Mouse (Mus musculus): ENCODE data around the gene Eml6. TPM values are rescaled to one million over a fixed set of nuclear protein-coding genes. Genes with fewer than 3 reads are reported as not detected.
A peak's percentile ranks its signal among the peaks of the same experiment; 100 is the strongest.
"Not testable (repeated sequence)": the region's sequence is repeated elsewhere in the genome, so short reads cannot be mapped to it uniquely, and the experiment has no call there.

Eml6 gene
- polyA plus RNA-seq, 1 experiment from 2014 or later = 1.8 TPM

GRCm38 (mm10) chr11:29877280-29877679, 148.6 kb downstream of the Eml6 start:
- no peaks in the 10 kb centered on the region for H3K4me1 ChIP-seq (ENCODE audit: control insufficient read depth, insufficient read depth, low read length)
- H3K27me3 ChIP-seq (replicated peaks; ENCODE audit: control insufficient read depth, insufficient read depth, low read length) = no peaks in the 10 kb centered on the region
- H3K36me3 ChIP-seq (ENCODE audit: control insufficient read depth, insufficient read depth, low read length) = no peaks in the 10 kb centered on the region
- H3K9ac ChIP-seq (ENCODE audit: low read depth, low read length) = no peak overlapping the region
- no peak overlapping the region for H3K4me2 ChIP-seq (ENCODE audit: low read depth, low read length)
- no peak for ATAC-seq (ENCODE audit: low read depth)
- 56% methylated on average over 3 of the region's 3 CpGs for WGBS
- DNase-seq (ENCODE audit: low spot score) = no peak
- 0 out of 2 replicates have a peak, but pooled peaks cover 2% of the 10 kb centered on the region for H3K9me3 ChIP-seq (ENCODE audit: control insufficient read depth, low read length)
- no peak overlapping the region for H3K27ac ChIP-seq (replicated peaks; ENCODE audit: low read depth, low read length)
- no peak overlapping the region for H3K4me3 ChIP-seq (ENCODE audit: low read depth, low read length)

GRCm38 (mm10) chr11:29874781-29875180, 151.1 kb downstream of the Eml6 start:
- not testable (repeated sequence) for H3K36me3 ChIP-seq (ENCODE audit: control insufficient read depth, insufficient read depth, low read length); H3K9me3 ChIP-seq (ENCODE audit: control insufficient read depth, low read length); DNase-seq (ENCODE audit: low spot score); H3K9ac ChIP-seq (ENCODE audit: low read depth, low read length); ATAC-seq (ENCODE audit: low read depth); H3K27ac ChIP-seq (replicated peaks; ENCODE audit: low read depth, low read length); H3K27me3 ChIP-seq (replicated peaks; ENCODE audit: control insufficient read depth, insufficient read depth, low read length); H3K4me2 ChIP-seq (ENCODE audit: low read depth, low read length); H3K4me1 ChIP-seq (ENCODE audit: control insufficient read depth, insufficient read depth, low read length); H3K4me3 ChIP-seq (ENCODE audit: low read depth, low read length)
- WGBS = 90% methylated on average over 1 of the region's 1 CpGs

- 89% methylated on average over 2 of the region's 2 CpGs for WGBS
- H3K9me3 ChIP-seq (ENCODE audit: control insufficient read depth, low read length) = no peaks in the 10 kb centered on the region
- no peak overlapping the region for H3K9ac ChIP-seq (ENCODE audit: low read depth, low read length)
- H3K27me3 ChIP-seq (replicated peaks; ENCODE audit: control insufficient read depth, insufficient read depth, low read length) = no peaks in the 10 kb centered on the region
- DNase-seq (ENCODE audit: low spot score) = no peak
- H3K4me3 ChIP-seq (ENCODE audit: low read depth, low read length) = no peak overlapping the region
- H3K36me3 ChIP-seq (ENCODE audit: control insufficient read depth, insufficient read depth, low read length) = no peaks in the 10 kb centered on the region
- no peak overlapping the region for H3K4me2 ChIP-seq (ENCODE audit: low read depth, low read length)
- no peaks in the 10 kb centered on the region for H3K4me1 ChIP-seq (ENCODE audit: control insufficient read depth, insufficient read depth, low read length)
- H3K27ac ChIP-seq (replicated peaks; ENCODE audit: low read depth, low read length) = no peak overlapping the region
- ATAC-seq (ENCODE audit: low read depth) = no peak
Measured at GRCm38 (mm10) chr11:29870174-29870573, 155.7 kb downstream of the Eml6 start.

GRCm38 (mm10) chr11:29864269-29864668, 161.6 kb downstream of the Eml6 start:
- no peaks in the 10 kb centered on the region for H3K4me1 ChIP-seq (ENCODE audit: control insufficient read depth, insufficient read depth, low read length)
- H3K36me3 ChIP-seq (ENCODE audit: control insufficient read depth, insufficient read depth, low read length) = no peaks in the 10 kb centered on the region
- H3K27ac ChIP-seq (replicated peaks; ENCODE audit: low read depth, low read length) = no peak overlapping the region
- no peak overlapping the region for H3K4me3 ChIP-seq (ENCODE audit: low read depth, low read length)
- H3K27me3 ChIP-seq (replicated peaks; ENCODE audit: control insufficient read depth, insufficient read depth, low read length) = no peaks in the 10 kb centered on the region
- DNase-seq (ENCODE audit: low spot score) (no peak), ATAC-seq (ENCODE audit: low read depth) (no peak)
- no peak overlapping the region for H3K4me2 ChIP-seq (ENCODE audit: low read depth, low read length)
- no peaks in the 10 kb centered on the region for H3K9me3 ChIP-seq (ENCODE audit: control insufficient read depth, low read length)
- H3K9ac ChIP-seq (ENCODE audit: low read depth, low read length) = no peak overlapping the region

GRCm38 (mm10) chr11:29861750-29862397, 164.0 kb downstream of the Eml6 start:
- H3K9ac ChIP-seq (ENCODE audit: low read depth, low read length) = no peak overlapping the region
- no peaks in the 10 kb centered on the region for H3K4me1 ChIP-seq (ENCODE audit: control insufficient read depth, insufficient read depth, low read length)
- H3K4me2 ChIP-seq (ENCODE audit: low read depth, low read length) = no peak overlapping the region
- H3K9me3 ChIP-seq (ENCODE audit: control insufficient read depth, low read length) = no peaks in the 10 kb centered on the region
- whole genome bisulfite sequencing = 40% methylated on average over 2 of the region's 2 CpGs
- no peaks in the 10 kb centered on the region for H3K36me3 ChIP-seq (ENCODE audit: control insufficient read depth, insufficient read depth, low read length)
- H3K4me3 ChIP-seq (ENCODE audit: low read depth, low read length) = no peak overlapping the region
- H3K27ac ChIP-seq (replicated peaks; ENCODE audit: low read depth, low read length) = no peak overlapping the region
- no peak for ATAC-seq (ENCODE audit: low read depth)
- H3K27me3 ChIP-seq (replicated peaks; ENCODE audit: control insufficient read depth, insufficient read depth, low read length) = no peaks in the 10 kb centered on the region
- DNase-seq (ENCODE audit: low spot score) = no peak

- ATAC-seq (ENCODE audit: low read depth) = no peak
- H3K9me3 ChIP-seq (ENCODE audit: control insufficient read depth, low read length) = no peaks in the 10 kb centered on the region
Measured at GRCm38 (mm10) chr11:29861040-29861439, 164.8 kb downstream of the Eml6 start.

GRCm38 (mm10) chr11:29840606-29841227, 185.1 kb downstream of the Eml6 start:
- ATAC-seq (ENCODE audit: low read depth) (no peak), DNase-seq (ENCODE audit: low spot score) (no peak)
- Histone ChIP-seq H3K36me3 (ENCODE audit: control insufficient read depth, insufficient read depth, low read length) (no peaks in the 10 kb centered on the region), H3K27ac (replicated peaks; ENCODE audit: low read depth, low read length) (peak overlapping the region; percentile 77), H3K27me3 (replicated peaks; ENCODE audit: control insufficient read depth, insufficient read depth, low read length) (no peaks in the 10 kb centered on the region), H3K4me3 (ENCODE audit: low read depth, low read length) (no peak overlapping the region), H3K9ac (ENCODE audit: low read depth, low read length) (no peak overlapping the region), H3K4me1 (ENCODE audit: control insufficient read depth, insufficient read depth, low read length) (no peaks in the 10 kb centered on the region), H3K4me2 (ENCODE audit: low read depth, low read length) (no peak overlapping the region), H3K9me3 (ENCODE audit: control insufficient read depth, low read length) (no peaks in the 10 kb centered on the region)
- WGBS = 82% methylated on average over 3 of the region's 3 CpGs

More at GRCm38 (mm10) chr11:29861040-29861439, 164.8 kb downstream of the Eml6 start:
- no peak overlapping the region for H3K27ac ChIP-seq (replicated peaks; ENCODE audit: low read depth, low read length)
- no peak overlapping the region for H3K4me3 ChIP-seq (ENCODE audit: low read depth, low read length)
- 54% methylated on average over 2 of the region's 2 CpGs for WGBS
- no peaks in the 10 kb centered on the region for H3K36me3 ChIP-seq (ENCODE audit: control insufficient read depth, insufficient read depth, low read length)
- no peaks in the 10 kb centered on the region for H3K4me1 ChIP-seq (ENCODE audit: control insufficient read depth, insufficient read depth, low read length)
- no peak overlapping the region for H3K9ac ChIP-seq (ENCODE audit: low read depth, low read length)
- no peak overlapping the region for H3K4me2 ChIP-seq (ENCODE audit: low read depth, low read length)
- no peaks in the 10 kb centered on the region for H3K27me3 ChIP-seq (replicated peaks; ENCODE audit: control insufficient read depth, insufficient read depth, low read length)
- no peak for DNase-seq (ENCODE audit: low spot score)

GRCm38 (mm10) chr11:29839781-29840180, 186.1 kb downstream of the Eml6 start:
- Histone ChIP-seq H3K4me1 (ENCODE audit: control insufficient read depth, insufficient read depth, low read length) (no peaks in the 10 kb centered on the region), H3K27ac (replicated peaks; ENCODE audit: low read depth, low read length) (peak overlapping the region; percentile 77; the same call in 1 of the 2 replicates), H3K4me3 (ENCODE audit: low read depth, low read length) (no peak overlapping the region), H3K36me3 (ENCODE audit: control insufficient read depth, insufficient read depth, low read length) (no peaks in the 10 kb centered on the region), H3K4me2 (ENCODE audit: low read depth, low read length) (no peak overlapping the region), H3K9ac (ENCODE audit: low read depth, low read length) (no peak overlapping the region), H3K9me3 (ENCODE audit: control insufficient read depth, low read length) (no peaks in the 10 kb centered on the region), H3K27me3 (replicated peaks; ENCODE audit: control insufficient read depth, insufficient read depth, low read length) (no peaks in the 10 kb centered on the region)
- ATAC-seq (ENCODE audit: low read depth) = peak; percentile 93
- DNase-seq (ENCODE audit: low spot score) = peak; percentile 93
- 31% methylated on average over 3 of the region's 3 CpGs for WGBS

GRCm38 (mm10) chr11:29837066-29837465, 188.8 kb downstream of the Eml6 start:
- no peaks in the 10 kb centered on the region for H3K4me1 ChIP-seq (ENCODE audit: control insufficient read depth, insufficient read depth, low read length)
- no peak overlapping the region for H3K4me2 ChIP-seq (ENCODE audit: low read depth, low read length)
- no peak overlapping the region for H3K4me3 ChIP-seq (ENCODE audit: low read depth, low read length)
- H3K27ac ChIP-seq (replicated peaks; ENCODE audit: low read depth, low read length) = no peak overlapping the region
- no peak for ATAC-seq (ENCODE audit: low read depth)
- H3K36me3 ChIP-seq (ENCODE audit: control insufficient read depth, insufficient read depth, low read length) = no peaks in the 10 kb centered on the region
- no peaks in the 10 kb centered on the region for H3K9me3 ChIP-seq (ENCODE audit: control insufficient read depth, low read length)
- DNase-seq (ENCODE audit: low spot score) = no peak
- H3K27me3 ChIP-seq (replicated peaks; ENCODE audit: control insufficient read depth, insufficient read depth, low read length) = no peaks in the 10 kb centered on the region
- H3K9ac ChIP-seq (ENCODE audit: low read depth, low read length) = no peak overlapping the region
